Mouse (Mus musculus) layer of hippocampus, adult 9-11 months (tissue): Measurements from ENCODE around the gene Cln6.
"Not testable (repeated sequence)": the region's sequence is repeated elsewhere in the genome, so short reads cannot be mapped to it uniquely, and the experiment has no call there.

Experiments
- DNase-seq: peaks from one replicate; pipeline ENCODE4 v3.0.0; 2022

Cln6 gene

DNA sequence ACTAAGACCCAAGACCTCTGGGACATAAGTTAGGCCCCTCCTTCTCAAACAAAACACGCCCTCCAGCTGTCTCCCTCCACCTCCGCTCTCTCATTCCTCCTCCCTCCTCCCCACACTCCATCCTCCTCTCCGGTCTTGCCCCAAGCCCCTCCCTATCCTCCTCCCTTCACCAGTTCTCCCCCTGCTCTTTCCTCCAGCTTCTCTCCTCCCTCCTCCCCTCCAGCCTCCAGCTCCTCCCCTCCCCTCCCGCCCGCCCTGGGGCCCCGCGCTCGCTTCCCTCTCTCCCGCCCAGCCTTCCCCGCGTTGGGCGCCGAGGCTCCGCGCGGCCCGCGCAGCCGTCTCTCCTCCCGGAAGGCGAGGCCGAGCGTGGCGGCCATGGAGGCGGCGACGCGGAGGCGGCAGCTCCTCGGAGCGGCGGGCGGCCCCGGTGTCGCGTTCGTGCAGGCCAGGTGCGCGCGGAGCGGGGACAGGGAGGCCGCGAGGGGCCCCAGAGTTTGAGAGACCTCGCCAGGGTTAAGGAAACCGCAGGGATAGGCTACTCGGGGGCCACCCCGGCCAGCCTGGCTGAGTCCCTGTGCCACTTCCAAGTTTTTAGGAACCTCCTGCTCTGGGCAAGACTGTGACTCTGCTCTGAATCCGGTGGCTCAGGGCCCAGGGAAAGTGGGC, at the start of gene Cln6:
Gene Cln6 (plus strand): TSS at position 280 of the 666 bp plus-strand sequence.
- DNase-seq, result peak; percentile 74

DNA sequence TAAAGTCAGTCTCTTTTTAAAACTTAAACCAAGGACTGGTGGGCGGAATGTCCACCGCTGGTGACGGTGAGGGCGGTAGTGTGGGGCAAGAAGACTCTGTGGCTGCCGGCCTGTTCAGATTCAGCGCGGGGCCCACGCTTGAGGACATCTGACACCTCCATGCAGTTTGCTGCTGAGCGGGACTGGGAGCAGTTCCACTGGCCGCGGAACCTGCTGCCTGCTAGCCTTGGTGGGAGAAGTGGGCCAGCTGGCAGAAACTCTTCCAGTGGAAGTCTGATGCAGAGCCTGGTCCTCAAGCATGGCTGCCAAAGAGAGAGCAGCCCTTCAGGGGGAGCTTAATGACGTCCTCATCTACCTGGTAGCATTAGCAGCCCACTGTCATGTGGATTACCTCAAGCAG, 48.7 kb upstream of the Cln6 start:
- DNase-seq, result no peak

DNA sequence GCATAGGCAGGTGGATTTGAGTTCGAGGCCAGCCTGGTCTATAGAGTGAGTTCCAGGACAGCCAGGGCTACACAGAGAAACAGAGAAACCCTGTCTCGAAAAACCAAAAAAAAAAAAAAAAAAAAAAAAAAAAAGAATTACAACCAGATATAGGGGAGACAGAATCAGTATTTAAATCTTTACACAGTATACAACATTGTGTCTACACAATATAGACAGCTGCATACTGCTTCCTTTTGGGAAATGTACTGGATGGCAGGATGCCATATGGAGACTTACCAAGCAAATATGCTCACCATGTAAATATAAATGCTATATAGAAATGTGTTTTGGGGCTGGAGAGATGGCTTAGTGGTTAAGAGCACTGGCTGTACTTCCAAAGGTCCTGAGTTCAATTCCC, 39.4 kb upstream of the Cln6 start:
- DNase-seq, result not testable (repeated sequence)

DNA sequence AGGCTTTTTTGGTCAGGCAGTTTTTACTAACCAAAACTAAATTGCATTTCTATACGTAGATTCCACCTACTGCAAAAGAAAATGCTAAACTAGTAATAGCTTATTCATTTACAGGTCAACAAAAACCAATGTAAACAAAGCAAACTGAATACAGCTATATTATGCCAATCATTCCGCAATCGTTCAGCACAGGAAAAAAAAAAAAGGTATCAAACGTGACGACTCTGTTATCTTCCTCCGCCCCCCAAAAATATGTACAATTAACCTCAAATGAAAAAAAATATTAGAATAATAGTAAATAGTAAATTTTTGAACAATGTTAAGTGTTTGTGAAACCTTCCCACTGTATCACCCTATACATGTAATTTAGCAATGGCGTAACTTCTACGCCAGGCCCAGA, 28.5 kb upstream of the Cln6 start:
- DNase-seq, result no peak

DNA sequence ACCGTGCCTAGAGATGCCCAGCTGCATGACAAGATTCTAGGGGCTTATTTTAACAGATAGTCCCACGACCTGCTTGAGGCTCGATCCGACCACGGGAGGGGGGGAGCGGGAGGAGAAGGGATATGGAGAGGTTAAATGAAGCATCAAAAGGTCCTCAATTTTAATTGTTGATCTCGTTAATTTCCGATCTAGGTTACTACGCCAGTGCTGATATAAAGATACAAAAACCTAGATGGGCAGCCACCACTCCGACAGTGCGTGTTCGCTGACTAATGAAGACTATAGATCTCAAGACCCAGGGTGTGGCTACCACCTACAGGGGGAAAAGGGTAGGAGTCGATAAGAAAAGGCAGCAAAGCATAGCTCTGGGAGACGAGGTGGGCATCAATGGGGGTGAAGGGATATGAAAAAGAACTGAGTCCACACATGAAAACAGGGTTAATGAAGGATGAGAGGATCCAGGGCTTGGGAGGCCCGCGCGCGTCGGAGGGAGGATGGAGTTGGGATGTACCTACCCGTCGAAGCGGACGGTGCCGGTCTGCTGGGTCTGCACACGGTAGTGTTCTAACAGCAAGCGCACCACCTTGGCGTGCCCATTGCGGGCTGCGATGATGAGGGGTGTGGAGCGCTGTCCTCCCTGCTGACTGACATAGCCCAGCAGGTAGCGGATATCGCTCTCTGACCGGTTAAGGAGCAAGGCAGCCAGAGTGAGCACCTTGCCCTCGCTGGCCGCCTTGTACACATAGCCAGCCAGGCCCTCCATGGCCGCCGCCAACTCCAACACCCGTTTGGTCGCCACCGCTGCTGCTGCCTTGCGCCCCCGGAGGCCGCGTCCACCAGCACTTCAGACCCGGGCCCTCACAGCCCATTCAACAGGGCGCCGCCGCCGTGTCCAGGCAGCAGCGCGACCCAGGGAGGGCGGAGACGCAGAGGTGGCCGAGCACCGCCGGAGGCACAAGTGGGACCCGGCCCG, 27.8 kb upstream of the Cln6 start:
- DNase-seq, result no peak

DNA sequence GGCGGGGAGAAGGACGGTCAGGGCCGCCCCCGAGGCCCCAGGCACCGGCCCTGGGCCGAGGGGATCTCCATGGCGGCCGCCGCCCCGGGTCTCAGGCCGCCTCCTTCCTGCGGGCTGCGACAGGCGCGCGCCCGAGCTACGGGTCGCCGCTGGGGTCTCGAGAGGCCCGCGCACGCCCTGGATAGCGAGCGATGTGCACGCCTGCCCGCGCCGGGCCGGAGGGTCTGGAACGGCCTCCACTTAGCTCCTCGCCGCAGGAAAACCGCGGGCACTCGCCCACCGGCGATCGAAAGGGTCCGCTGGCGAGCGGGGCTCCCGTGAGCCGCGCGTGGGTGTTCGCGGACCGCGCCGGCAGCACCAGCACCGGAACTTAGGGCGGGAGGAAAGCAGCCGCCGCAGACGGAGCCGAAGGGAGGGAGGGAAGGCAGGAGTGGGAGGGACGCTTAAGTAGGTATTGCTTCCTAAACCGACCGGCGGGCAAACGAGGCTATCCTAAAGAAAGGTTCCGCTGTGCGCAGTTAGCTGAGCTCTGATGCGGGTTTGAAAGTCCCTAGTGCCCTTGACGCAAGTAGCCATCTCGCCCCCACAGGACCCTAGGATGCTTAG, 27.0 kb upstream of the Cln6 start, which contains the start of gene Fem1b:
Gene Fem1b (minus strand): TSS at position 419 of the 606 bp plus-strand sequence.
- DNase-seq, result peak; percentile 91

DNA sequence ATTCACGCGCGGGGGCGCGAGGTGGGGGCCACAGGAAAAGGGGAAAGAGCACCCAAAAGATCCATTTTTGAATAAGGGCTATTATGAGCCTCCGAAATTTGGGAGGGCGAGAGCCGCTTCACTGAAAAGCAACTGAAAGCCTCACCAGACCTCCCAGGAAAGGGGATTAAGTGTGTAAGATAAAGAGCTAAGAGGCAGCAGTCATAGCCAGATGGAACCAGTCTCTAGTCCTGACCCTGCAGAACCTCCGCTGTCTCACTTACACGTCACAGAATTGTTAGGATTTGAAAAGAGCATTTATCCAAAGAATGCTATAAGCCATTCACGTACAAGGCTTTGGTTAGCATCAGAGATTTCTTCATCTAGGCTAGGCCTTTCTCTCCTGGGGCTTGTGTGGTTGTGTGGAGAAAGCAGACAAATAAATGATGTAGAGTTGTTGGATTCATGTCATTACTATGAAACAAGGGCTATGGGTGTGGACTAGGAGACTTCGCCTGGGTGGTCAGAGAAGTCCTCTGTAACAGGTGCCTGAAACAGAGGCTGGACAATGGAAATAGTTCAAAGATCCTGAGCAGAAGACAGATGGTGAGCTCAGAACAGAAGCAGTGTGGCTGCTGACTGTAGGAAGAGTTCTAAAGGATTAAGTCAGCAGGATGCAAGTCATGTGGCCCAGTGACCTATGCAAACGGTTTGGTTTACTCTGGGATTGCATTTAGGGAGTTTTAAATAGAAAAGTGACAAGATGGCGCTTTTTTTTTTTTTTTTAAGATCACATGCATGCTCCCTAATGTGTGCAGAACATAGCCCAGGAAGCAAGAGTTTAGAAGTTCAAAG, 26.2 kb upstream of the Cln6 start:
- peak; percentile 19 for DNase-seq

DNA sequence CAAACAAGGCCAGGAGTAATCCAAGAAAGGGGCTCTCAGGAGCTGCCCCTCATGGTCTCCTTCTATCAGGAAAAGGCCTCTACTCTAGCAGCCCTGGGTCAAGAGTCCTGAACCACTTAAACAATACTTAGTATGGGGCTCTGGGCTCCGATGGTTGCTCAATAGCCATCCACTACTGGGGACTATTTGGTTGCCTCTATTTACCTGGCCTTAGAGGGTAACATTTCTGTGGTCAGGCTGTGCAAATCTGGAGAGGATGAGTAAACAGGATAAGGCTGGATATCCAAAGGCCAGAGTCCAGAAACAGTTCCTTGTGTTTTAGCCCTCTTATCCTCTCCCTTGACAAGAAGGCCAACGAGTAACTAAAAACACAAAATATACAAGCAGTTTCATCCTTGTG, 23.8 kb upstream of the Cln6 start:
- DNase-seq, result no peak

DNA sequence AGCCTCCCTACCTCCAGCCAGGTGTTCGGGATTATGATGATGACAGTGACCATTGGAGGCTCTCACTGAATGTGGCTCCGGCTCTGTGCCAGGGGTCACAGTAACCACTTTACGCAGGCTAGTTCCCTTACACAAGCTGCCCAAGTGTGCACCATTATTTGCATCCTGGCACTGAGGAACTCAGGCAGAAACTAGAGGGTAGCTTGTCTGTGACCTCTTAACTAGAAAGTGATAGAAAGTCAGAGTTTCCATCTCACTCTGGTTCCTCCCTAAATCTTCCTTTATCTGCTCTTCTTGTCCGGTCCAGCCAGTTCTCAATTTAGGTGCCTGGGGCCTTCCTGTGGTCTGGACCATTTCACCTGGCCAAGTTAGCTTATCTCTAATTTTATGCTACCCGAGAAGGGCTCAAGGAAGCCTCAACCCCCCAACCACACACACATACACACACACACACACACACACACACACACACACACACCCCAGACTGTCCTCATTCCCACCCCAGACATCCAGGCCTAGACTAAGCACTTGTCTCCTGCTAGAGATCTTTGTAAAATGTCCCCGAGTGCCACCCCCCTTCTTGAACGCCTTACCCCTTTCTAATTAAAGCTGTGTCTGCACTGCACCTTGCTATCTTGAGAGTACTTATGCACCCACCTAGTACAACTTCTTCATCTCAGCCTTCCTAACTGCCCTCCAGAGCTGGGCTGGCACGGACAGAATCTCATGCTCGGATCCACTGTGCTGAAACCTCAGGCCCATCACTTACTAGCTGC, 22.1 kb upstream of the Cln6 start:
- no peak for DNase-seq

DNA sequence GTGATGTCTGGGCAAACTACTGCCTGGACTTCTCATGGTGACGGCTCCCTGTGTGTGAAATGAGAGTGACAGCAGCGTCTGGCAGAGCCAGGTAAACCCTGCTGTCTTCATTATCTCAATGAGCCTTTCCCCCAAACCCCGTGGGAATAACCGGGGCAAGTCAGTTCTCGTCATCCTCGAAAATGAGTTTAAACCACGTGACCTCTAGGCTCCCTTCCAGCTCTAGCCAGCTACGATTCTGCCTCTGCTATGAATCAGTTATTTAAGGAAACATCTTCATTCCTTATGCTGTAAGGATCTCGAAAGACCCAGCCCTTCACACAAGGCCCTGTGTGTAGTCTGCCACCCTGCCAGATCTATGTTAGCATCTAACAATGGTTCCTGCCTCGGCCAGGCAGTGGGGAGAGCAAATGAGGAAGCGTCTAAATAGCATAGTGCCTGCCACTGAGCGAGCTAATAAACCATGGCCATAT, 21.4 kb upstream of the Cln6 start:
- DNase-seq, result no peak

DNA sequence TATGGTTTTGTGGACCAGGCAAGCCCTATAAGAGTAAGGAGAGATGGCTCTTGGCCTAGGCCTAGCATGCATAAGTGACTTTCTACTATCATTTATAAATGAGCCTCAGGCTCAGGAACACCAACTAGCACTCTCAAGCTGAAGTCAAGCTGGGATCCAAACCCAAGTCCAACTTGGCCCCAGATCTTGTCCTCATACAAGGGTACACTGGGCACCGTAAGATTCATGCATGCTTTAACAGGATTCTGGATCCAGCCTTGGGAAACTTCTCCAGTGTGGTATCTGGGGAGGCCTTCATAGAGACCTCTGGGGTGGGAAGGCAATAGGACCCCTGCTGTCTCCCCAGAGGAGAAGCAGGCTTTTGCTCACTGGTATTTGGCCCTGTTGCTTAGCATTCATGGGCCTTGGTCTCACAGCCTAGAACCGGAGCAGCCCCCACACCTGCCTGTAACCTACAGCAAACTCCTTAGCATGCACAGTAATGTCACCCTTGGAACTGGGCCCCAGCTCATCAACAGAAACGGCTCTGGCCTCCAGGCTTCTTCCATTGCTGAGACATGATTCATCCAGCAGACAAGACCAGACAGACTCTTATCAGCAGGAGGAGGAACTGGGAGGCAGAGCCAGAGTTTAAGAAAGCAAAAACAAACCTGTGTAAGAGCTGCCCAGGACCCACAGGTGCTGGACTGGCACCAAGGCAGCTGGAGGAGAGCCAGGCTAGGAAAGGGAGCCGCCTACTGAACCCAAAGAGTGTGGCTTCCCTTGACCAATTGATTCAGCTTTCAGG, 20.6 kb upstream of the Cln6 start:
- DNase-seq, result no peak

DNA sequence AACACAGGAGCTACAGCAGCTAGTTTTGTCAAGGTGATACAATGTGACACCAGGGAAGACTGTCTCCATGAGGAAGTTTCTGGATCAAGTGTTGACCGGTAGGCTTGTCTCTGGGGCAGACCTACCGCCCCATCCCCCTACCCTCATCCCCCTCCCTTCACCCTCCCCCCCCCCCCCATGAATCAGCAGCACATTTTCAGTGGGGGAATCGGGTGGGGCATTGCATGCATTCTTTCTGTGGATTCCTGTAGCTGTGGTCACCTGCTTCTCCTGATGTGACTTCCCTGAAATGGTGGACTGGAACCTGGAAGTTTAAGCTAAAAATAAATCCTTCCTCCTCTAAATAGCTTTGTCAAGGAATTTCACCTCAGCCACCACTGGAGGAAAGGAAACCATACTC, 19.1 kb upstream of the Cln6 start:
- no peak for DNase-seq

DNA sequence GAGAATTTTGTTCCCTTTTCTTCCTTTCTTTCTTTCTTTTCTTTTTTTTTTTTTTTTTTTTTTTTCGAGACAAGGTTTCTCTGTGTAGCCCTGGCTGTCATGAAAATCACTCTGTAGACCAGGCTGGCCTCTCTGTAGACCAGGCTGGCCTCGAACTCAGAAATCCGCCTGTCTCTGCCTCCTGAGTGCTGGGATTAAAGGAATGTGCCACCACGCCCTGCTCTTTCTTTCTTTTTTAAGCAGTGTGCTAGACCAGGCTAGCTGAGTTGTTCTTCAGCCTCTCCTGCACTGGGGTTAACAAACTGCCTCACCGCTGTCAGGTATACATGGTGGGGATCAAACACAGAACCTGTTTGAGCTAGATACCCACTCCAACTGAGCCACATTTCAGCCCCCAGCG, 18.7 kb upstream of the Cln6 start:
- DNase-seq, result not testable (repeated sequence)

DNA sequence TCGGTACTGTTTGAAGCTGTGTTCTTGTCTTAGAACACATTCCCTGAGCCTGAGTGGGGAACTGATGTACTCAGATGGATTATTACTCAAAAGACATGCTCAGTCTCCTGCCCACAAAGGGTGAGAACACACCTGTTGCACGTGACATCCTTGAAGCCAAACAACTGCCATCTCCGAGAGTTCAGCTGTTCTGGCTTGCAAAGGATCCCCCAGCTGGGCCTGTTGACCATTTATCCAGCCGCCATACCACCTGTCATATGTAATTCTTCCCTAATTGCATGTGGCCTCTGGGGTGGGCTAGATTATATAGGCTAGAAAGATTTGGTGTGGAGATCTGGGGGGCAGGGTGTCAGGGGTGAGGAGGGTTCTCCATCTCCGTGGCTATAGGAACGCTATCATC, 17.8 kb upstream of the Cln6 start:
- DNase-seq, result no peak

DNA sequence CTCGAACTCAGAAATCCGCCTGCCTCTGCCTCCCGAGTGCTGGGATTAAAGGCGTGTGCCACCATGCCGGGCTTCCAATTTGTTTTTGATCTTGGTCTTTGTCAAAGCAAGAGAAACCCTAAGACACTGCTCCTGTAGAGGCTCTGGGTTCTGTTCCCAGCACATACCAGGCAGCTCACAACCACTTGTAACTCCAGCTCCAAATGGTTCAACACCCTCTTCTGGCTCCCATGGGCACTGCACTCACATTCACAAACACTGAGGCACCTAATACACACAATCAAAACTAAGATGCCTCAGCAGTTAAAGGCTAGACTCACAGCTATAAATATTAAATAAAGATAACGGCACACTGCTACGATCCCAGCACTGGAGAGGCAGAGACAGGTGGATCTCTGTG, 16.8 kb upstream of the Cln6 start:
- no peak for DNase-seq

DNA sequence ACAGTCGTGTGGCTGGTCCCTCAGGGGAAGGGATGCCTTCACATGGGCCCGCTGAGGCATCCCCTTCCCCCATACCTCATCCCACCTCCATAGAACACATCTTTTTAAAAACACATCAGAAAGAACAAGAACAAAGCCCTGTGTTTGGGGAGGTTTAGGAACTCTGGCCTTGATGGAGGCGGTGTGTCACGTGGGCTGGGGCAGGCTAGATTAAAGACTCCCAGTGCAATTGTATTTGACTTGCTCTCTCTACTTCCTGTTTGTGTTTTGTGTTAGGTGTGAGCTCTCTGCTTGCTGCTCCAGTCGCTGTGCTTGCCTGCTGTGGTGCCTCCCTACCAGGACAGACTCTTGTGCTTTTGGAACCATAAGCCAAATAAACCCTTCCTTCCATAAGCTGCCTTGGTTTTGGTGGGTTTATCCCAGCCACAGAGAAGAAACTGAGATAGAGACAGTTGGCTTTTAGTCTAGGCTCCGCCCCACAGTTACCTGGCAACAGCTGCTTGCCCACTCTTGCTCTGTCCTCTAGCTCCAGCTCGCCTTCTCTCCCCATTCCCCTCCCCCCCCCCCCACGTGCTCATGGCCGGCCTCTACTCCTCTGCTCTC, 12.7 kb upstream of the Cln6 start:
- no peak for DNase-seq

DNA sequence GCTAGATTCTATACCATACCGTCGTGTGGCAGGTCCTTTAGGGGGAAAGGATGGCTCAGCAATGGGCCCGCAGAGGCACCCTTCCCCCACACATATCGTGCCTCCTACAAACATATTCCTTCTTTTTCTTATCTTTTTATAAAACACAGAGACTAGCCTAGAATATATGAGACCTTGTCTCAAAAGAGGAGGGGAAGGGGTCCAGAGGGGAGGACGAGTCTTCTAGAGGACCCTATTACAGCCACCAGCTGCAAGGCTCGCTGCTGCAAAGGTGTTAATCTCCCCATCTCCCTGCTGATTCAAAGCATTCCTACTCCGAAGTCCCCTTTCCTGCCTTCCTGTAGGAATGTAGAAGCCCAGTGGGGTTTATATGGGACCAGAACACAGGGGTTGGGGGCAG, 12.1 kb upstream of the Cln6 start:
- DNase-seq, result no peak

DNA sequence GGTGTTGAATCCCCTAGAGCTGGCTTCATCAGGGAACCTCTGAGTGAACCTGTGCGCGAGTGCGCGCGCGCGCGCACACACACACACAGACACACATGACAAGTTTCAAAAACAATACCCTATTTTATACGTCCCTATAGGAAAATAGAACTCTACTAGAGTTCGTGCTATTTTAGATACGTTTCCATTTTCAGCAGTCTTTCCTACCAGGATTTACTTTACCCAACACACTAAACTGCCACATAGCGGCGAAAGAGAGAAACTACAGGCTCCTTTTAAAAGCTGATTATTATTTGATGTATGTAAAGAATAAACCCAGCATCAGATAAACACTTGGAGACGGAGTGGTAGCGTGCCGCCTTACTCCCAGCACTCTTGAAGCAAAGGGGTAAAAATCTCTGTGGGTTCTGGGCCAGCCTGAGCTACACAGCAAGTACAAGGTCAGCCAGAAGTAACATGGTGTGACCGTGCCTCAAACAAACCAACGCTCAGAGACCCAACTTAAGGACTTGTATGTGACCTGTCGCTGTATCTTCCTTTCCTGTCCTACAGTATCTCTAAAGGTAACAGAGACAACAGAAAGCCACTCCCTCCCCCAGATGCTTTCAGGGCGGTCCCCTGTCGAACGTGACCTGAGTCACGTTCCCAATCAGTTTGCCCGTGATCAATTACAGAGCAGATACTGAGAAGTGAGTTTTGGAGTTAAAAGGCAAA, 10.5 kb upstream of the Cln6 start:
- DNase-seq, result no peak

DNA sequence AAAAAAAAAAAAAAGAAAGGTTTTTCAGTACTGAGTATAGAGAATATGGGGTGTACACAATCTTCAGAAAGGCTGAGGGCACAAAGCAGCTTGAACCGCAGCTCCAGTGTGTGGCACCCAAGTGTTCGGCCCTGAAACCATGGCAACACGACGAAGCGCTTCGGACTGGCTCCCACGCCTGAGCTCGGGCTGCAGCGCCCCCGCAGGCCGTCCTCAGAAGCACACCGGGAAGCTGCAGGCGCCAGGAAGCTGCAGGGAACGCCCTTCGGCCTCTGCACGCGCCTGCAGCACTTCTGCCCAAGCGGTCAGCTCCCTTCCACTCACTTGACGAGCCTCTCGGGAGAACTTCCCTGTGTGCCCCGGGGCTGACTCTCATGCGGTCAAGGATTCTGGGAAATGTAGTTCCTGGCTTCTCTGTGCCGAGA, 9.9 kb upstream of the Cln6 start:
- peak; percentile 96 for DNase-seq

DNA sequence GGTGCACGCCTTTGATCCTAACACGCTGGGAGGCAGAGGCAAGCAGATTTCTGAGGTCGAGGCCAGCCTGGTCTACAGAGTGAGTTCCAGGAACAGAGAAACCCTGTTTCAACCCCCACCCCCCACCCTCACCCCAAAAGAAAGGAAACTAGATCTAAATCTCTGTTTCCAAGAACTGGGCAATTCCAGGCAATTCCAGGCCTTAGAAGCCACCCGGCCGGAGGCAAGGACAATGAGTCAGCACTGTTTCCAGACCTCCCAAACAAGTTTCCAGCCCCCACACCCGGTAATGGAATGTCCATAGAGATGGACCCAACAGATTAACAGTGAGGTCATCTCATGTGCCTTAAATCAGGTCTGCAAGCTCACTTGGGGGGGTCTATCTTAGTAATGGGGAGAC, 8.7 kb upstream of the Cln6 start:
- no peak for DNase-seq
